In the genomic region with DNA sequence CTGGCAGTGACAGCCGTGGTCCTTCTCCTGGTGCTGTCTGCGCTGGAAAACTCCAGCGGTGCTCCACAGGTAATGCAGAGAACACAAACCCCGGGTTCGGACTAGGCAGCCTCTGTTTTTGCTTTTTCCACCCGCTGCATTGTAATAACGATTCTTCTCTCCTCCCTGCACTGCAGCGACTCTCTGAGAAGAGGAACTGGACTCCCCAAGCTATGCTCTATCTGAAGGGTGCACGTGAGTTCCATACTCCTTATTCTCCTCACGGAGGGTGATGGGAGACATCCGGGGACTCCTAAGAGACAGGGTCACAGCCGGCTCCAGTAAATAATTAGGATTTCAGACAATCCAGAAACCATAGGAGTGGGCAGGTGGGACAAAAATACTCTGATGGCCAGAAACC, we compare ENCODE assay signal across 16 mouse cellular contexts. TPM values are rescaled to one million over a fixed set of nuclear protein-coding genes. Genes with fewer than 3 reads are reported as not detected.
DNase-seq lines count a peak whose midpoint lies in the region; ATAC-seq lines count a peak whose summit lies in the region.
"Had no signal": no experiment of that assay in that cellular context is flagged by ENCODE, and none has a peak within 500 bp of the region (broad histone marks: within the 10 kb centered on the region; RNA-seq: fewer than 3 reads in every experiment).

No protein-coding gene starts in this region.

- H3K4me2 ChIP-seq in forebrain, embryonic 11.5 days (ENCODE audit: low read depth, low read length, severe bottlenecking): no peak overlapping the region
- no peak overlapping the region for H3K4me2 ChIP-seq in forebrain, embryonic 13.5 days
- H3K4me2 ChIP-seq in midbrain, embryonic 12.5 days (replicated peaks): peak overlapping the region; percentile 76; the same call in 1 of the 2 replicates

- H3K9ac ChIP-seq in forebrain, embryonic 11.5 days (ENCODE audit: low read length): no peak overlapping the region
- H3K9ac ChIP-seq in forebrain, embryonic 13.5 days: no peak overlapping the region
- no peak overlapping the region for H3K9ac ChIP-seq in midbrain, embryonic 12.5 days (replicated peaks)
- H3K9ac ChIP-seq: intestine, embryonic 15.5 days; liver, embryonic 14.5 days had no signal

- H3K9me3 ChIP-seq in forebrain, embryonic 11.5 days (ENCODE audit: control insufficient read depth, low read length): no peaks in the 10 kb centered on the region
- no peaks in the 10 kb centered on the region for H3K9me3 ChIP-seq in forebrain, embryonic 13.5 days (replicated peaks)
- peaks cover 4% of the 10 kb centered on the region; the same call in 1 of the 2 replicates for H3K9me3 ChIP-seq in megakaryocyte, embryonic 14.5 days
- no peaks in the 10 kb centered on the region for H3K9me3 ChIP-seq in midbrain, embryonic 12.5 days
- H3K9me3 ChIP-seq: intestine, embryonic 15.5 days had no signal

- no peaks in the 10 kb centered on the region for H3K36me3 ChIP-seq in forebrain, embryonic 11.5 days (ENCODE audit: control insufficient read depth, insufficient read depth, low read length)
- H3K36me3 ChIP-seq in forebrain, embryonic 13.5 days (ENCODE audit: poor library complexity, severe bottlenecking): no peaks in the 10 kb centered on the region
- H3K36me3 ChIP-seq in megakaryocyte, embryonic 14.5 days (replicated peaks; ENCODE audit: low read length): no peaks in the 10 kb centered on the region
- no peaks in the 10 kb centered on the region for H3K36me3 ChIP-seq in midbrain, embryonic 12.5 days
- H3K36me3 ChIP-seq: intestine, embryonic 15.5 days had no signal

- H3K4me1 ChIP-seq in forebrain, embryonic 11.5 days (replicated peaks; ENCODE audit: control insufficient read depth, insufficient read depth, low read length): peaks cover 2% of the 10 kb centered on the region; the same call in 1 of the 2 replicates
- 0 out of 2 replicates have a peak, but pooled peaks cover 5% of the 10 kb centered on the region for H3K4me1 ChIP-seq in forebrain, embryonic 13.5 days
- 0 out of 2 replicates have a peak, but pooled peaks cover 4% of the 10 kb centered on the region for H3K4me1 ChIP-seq in megakaryocyte, embryonic 14.5 days
- H3K4me1 ChIP-seq in midbrain, embryonic 12.5 days: peaks cover 10% of the 10 kb centered on the region

- 14% methylated on average over 12 of the region's 12 CpGs for WGBS in forebrain, embryonic 11.5 days
- 9% methylated on average over 12 of the region's 12 CpGs for whole genome bisulfite sequencing in forebrain, embryonic 13.5 days
- WGBS in midbrain, embryonic 12.5 days: 12% methylated on average over 12 of the region's 12 CpGs

- 0 out of 2 replicates have a peak, but pooled peaks have one; percentile 32 for ATAC-seq in forebrain, embryonic 11.5 days (replicated peaks; ENCODE audit: low FRiP score)
- ATAC-seq in forebrain, embryonic 13.5 days: no peak
- ATAC-seq in megakaryocyte, adult 5-6 weeks (ENCODE audit: poor library complexity, severe bottlenecking): no peak
- 0 out of 2 replicates have a peak, but pooled peaks have one; percentile 28 for ATAC-seq in midbrain, embryonic 12.5 days (ENCODE audit: low FRiP score, low read depth)
- ATAC-seq: intestine, embryonic 15.5 days had no signal

- H3K27me3 ChIP-seq in forebrain, embryonic 11.5 days (ENCODE audit: control insufficient read depth, insufficient read depth, low read length): peaks cover 14% of the 10 kb centered on the region
- peaks cover 41% of the 10 kb centered on the region for H3K27me3 ChIP-seq in forebrain, embryonic 13.5 days
- H3K27me3 ChIP-seq in megakaryocyte, embryonic 14.5 days (replicated peaks): peaks cover 53% of the 10 kb centered on the region
- peaks cover 35% of the 10 kb centered on the region for H3K27me3 ChIP-seq in midbrain, embryonic 12.5 days

- H3K27ac ChIP-seq in forebrain, embryonic 11.5 days (ENCODE audit: low read depth, low read length): no peak overlapping the region
- no peak overlapping the region for H3K27ac ChIP-seq in forebrain, embryonic 13.5 days
- no peak overlapping the region for H3K27ac ChIP-seq in midbrain, embryonic 12.5 days (replicated peaks)
- H3K27ac ChIP-seq: intestine, embryonic 15.5 days; liver, embryonic 14.5 days had no signal

- H3K4me3 ChIP-seq in forebrain, embryonic 11.5 days (ENCODE audit: low read depth, low read length): no peak overlapping the region
- H3K4me3 ChIP-seq in forebrain, embryonic 13.5 days: no peak overlapping the region
- H3K4me3 ChIP-seq in megakaryocyte, embryonic 14.5 days (replicated peaks): peak overlapping the region; percentile 46
- peak overlapping the region; percentile 43; the same call in 1 of the 2 replicates for H3K4me3 ChIP-seq in midbrain, embryonic 12.5 days

- no peak for DNase-seq in forebrain, embryonic 11.5 days (ENCODE audit: low spot score)
- DNase-seq in spleen, postnatal 10 days (ENCODE audit: low spot score in 2 of 2): no peak
- DNase-seq in adrenal gland, postnatal 25 days: no peak
- no peak for DNase-seq in T-cell, adult 2 months (ENCODE audit: low spot score)
- DNase-seq: cerebellum, postnatal 25 days; heart, adult 11 months; lung, postnatal 36 days; thymus, postnatal 36 days had no signal

RNA-seq across cellular contexts. Expression of gene Spx, which starts 0.6 kb away (rescaled TPM):
- polyA plus RNA-seq in forebrain, embryonic 11.5 days (2014; fragmentation: Nextera tagmentation; extraction: Ambion mirVana): 0.87 and 1.3 TPM in 2 replicates
- 1.3 and 1.9 TPM in 2 replicates for polyA plus RNA-seq in forebrain, embryonic 13.5 days (2015; fragmentation: Nextera tagmentation; extraction: Ambion mirVana)
- polyA plus RNA-seq in megakaryocyte, embryonic 14.5 days (2012; ENCODE audit: insufficient read depth, low replicate concordance): 0.48 TPM in 1 of 2 replicates, not detected in the other
- not detected in 2 replicates for total RNA-seq in megakaryocyte, adult 5-6 weeks (2015)
- total RNA-seq in megakaryocyte, adult 5-6 weeks (2017): 0.26 TPM in 1 of 2 replicates, not detected in the other
- polyA plus RNA-seq in midbrain, embryonic 12.5 days (2016; fragmentation: Nextera tagmentation; extraction: Ambion mirVana): 2.6 and 4.3 TPM in 2 replicates
- 0.27 TPM in 1 of 2 replicates, not detected in the other for total RNA-seq in adrenal gland, postnatal 25 days (2021)

RNA-seq across cellular contexts. Expression of gene Golt1b, which starts 26.8 kb away (rescaled TPM):
- 104 TPM in 2 replicates for polyA plus RNA-seq in forebrain, embryonic 11.5 days (2014; fragmentation: Nextera tagmentation; extraction: Ambion mirVana)
- 83.8 and 90.1 TPM in 2 replicates for polyA plus RNA-seq in forebrain, embryonic 13.5 days (2015; fragmentation: Nextera tagmentation; extraction: Ambion mirVana)
- 19.9 TPM in 2 replicates for polyA plus RNA-seq in megakaryocyte, embryonic 14.5 days (2012; ENCODE audit: insufficient read depth, low replicate concordance)
- total RNA-seq in megakaryocyte, adult 5-6 weeks (2015): 26.3 and 27.7 TPM in 2 replicates
- total RNA-seq in megakaryocyte, adult 5-6 weeks (2017): 30.0 and 31.5 TPM in 2 replicates
- polyA plus RNA-seq in midbrain, embryonic 12.5 days (2016; fragmentation: Nextera tagmentation; extraction: Ambion mirVana): 95.9 and 97.5 TPM in 2 replicates
- 19.9 and 27.7 TPM in 2 replicates for total RNA-seq in adrenal gland, postnatal 25 days (2021)

RNA-seq across cellular contexts. Expression of gene Recql, which starts 27.0 kb away (rescaled TPM):
- 44.7 and 48.3 TPM in 2 replicates for polyA plus RNA-seq in forebrain, embryonic 11.5 days (2014; fragmentation: Nextera tagmentation; extraction: Ambion mirVana)
- 35.4 and 36.2 TPM in 2 replicates for polyA plus RNA-seq in forebrain, embryonic 13.5 days (2015; fragmentation: Nextera tagmentation; extraction: Ambion mirVana)
- polyA plus RNA-seq in megakaryocyte, embryonic 14.5 days (2012; ENCODE audit: insufficient read depth, low replicate concordance): 2.8 TPM in 1 of 2 replicates, not detected in the other
- total RNA-seq in megakaryocyte, adult 5-6 weeks (2015): 31.5 and 35.0 TPM in 2 replicates
- 32.1 and 50.3 TPM in 2 replicates for total RNA-seq in megakaryocyte, adult 5-6 weeks (2017)
- 40.5 and 43.2 TPM in 2 replicates for polyA plus RNA-seq in midbrain, embryonic 12.5 days (2016; fragmentation: Nextera tagmentation; extraction: Ambion mirVana)
- 15.5 and 19.0 TPM in 2 replicates for total RNA-seq in adrenal gland, postnatal 25 days (2021)

RNA-seq across cellular contexts. Expression of gene Gys2, which starts 59.1 kb away (rescaled TPM):
- polyA plus RNA-seq in forebrain, embryonic 11.5 days (2014; fragmentation: Nextera tagmentation; extraction: Ambion mirVana): not detected in 2 replicates
- polyA plus RNA-seq in forebrain, embryonic 13.5 days (2015; fragmentation: Nextera tagmentation; extraction: Ambion mirVana): 0.09 TPM in 1 of 2 replicates, not detected in the other
- polyA plus RNA-seq in megakaryocyte, embryonic 14.5 days (2012; ENCODE audit: insufficient read depth, low replicate concordance): not detected in 2 replicates
- not detected in 2 replicates for total RNA-seq in megakaryocyte, adult 5-6 weeks (2015)
- total RNA-seq in megakaryocyte, adult 5-6 weeks (2017): not detected in 2 replicates
- polyA plus RNA-seq in midbrain, embryonic 12.5 days (2016; fragmentation: Nextera tagmentation; extraction: Ambion mirVana): 0.10 TPM in 1 of 2 replicates, not detected in the other
- total RNA-seq in adrenal gland, postnatal 25 days (2021): 3.4 and 6.6 TPM in 2 replicates
- total RNA-seq: left cerebral cortex, postnatal 25 days had no signal
- polyA plus RNA-seq: neural tube, embryonic 11.5 days had no signal

Comparison
In these comparisons a context has a peak if more than half of its experiments do, and no peak if none do; other contexts are left out.
1. ATAC-seq: peak in forebrain, embryonic 11.5 days (single experiment) and midbrain, embryonic 12.5 days (single experiment); none in forebrain, embryonic 13.5 days (single experiment) and megakaryocyte, adult 5-6 weeks (single experiment).
2. H3K4me3 ChIP-seq: peak in megakaryocyte, embryonic 14.5 days (single experiment) and midbrain, embryonic 12.5 days (single experiment); none in forebrain, embryonic 11.5 days (single experiment) and forebrain, embryonic 13.5 days (single experiment).